Mouse (Mus musculus): ENCODE measurements around the gene Txlna. TPM values are rescaled to one million over a fixed set of nuclear protein-coding genes. Genes with fewer than 3 reads are reported as not detected.

Txlna gene
- polyA plus RNA-seq (2015; fragmentation: Nextera tagmentation; extraction: Ambion mirVana), result 82.1 and 84.4 TPM in 2 replicates

- H3K9me3 ChIP-seq (replicated peaks), result no peaks in the 10 kb centered on the region
- ATAC-seq (replicated peaks; ENCODE audit: low FRiP score), result peak; percentile 97
- H3K4me2 ChIP-seq, result peak within 1 kb of the TSS; percentile 81
- WGBS, result under 1% methylated on average over 60 of the region's 60 CpGs
- peak within 1 kb of the TSS; percentile 69 for H3K9ac ChIP-seq
- peaks cover 28% of the 10 kb centered on the region for H3K4me1 ChIP-seq
- H3K4me3 ChIP-seq (replicated peaks), result peak within 1 kb of the TSS; percentile 74
- H3K27me3 ChIP-seq, result no peaks in the 10 kb centered on the region
- H3K36me3 ChIP-seq, result peaks cover 57% of the 10 kb centered on the region
- peak within 1 kb of the TSS; percentile 97 for H3K27ac ChIP-seq
Measured at GRCm38 (mm10) chr4:129640638-129641467, at the start of gene Txlna. Gene Txlna, minus strand, starts transcription at chr4:129641065.

- Histone ChIP-seq H3K36me3 (peaks cover 92% of the 10 kb centered on the region), H3K27me3 (no peaks in the 10 kb centered on the region), H3K27ac (peak overlapping the region; percentile 79), H3K4me3 (replicated peaks) (no peak overlapping the region), H3K4me2 (peak overlapping the region; percentile 19), H3K9ac (no peak overlapping the region), H3K9me3 (replicated peaks) (no peaks in the 10 kb centered on the region), H3K4me1 (peaks cover 6% of the 10 kb centered on the region)
- 82% methylated on average over 6 of the region's 6 CpGs for WGBS
- ATAC-seq (replicated peaks; ENCODE audit: low FRiP score), result peak; percentile 52; the same call in 1 of the 2 replicates
Measured at GRCm38 (mm10) chr4:129684531-129684930, 43.7 kb upstream of the Txlna start.

- WGBS, result 71% methylated on average over 11 of the region's 11 CpGs
- no peak overlapping the region for H3K9ac ChIP-seq
- H3K36me3 ChIP-seq, result peaks cover 90% of the 10 kb centered on the region
- H3K4me1 ChIP-seq, result peaks cover 6% of the 10 kb centered on the region
- H3K4me3 ChIP-seq (replicated peaks), result no peak overlapping the region
- peak overlapping the region; percentile 19 for H3K4me2 ChIP-seq
- peak; percentile 89 for ATAC-seq (replicated peaks; ENCODE audit: low FRiP score)
- H3K27ac ChIP-seq, result peak overlapping the region; percentile 79
- no peaks in the 10 kb centered on the region for H3K27me3 ChIP-seq
- no peaks in the 10 kb centered on the region for H3K9me3 ChIP-seq (replicated peaks)
Measured at GRCm38 (mm10) chr4:129683901-129684493, 43.1 kb upstream of the Txlna start.

GRCm38 (mm10) chr4:129681837-129682236 is 41.0 kb upstream of the Txlna start:
- H3K36me3 ChIP-seq, result peaks cover 93% of the 10 kb centered on the region
- no peaks in the 10 kb centered on the region for H3K27me3 ChIP-seq
- H3K4me2 ChIP-seq, result no peak overlapping the region
- H3K4me1 ChIP-seq, result peaks cover 6% of the 10 kb centered on the region
- 90% methylated on average over 11 of the region's 11 CpGs for WGBS
- no peak overlapping the region for H3K4me3 ChIP-seq (replicated peaks)
- no peak overlapping the region for H3K9ac ChIP-seq
- peak overlapping the region; percentile 16; the same call in 1 of the 2 replicates for H3K27ac ChIP-seq
- no peak for ATAC-seq (replicated peaks; ENCODE audit: low FRiP score)
- H3K9me3 ChIP-seq (replicated peaks), result no peaks in the 10 kb centered on the region

- H3K9me3 ChIP-seq (replicated peaks), result no peaks in the 10 kb centered on the region
- H3K27me3 ChIP-seq, result no peaks in the 10 kb centered on the region
- no peak; the same call in 1 of the 2 replicates for ATAC-seq (replicated peaks; ENCODE audit: low FRiP score)
- 0 out of 2 replicates have a peak overlapping the region, but pooled peaks have one; percentile 96 for H3K9ac ChIP-seq
- peaks cover 17% of the 10 kb centered on the region for H3K4me1 ChIP-seq
- peak overlapping the region; percentile 85 for H3K4me3 ChIP-seq (replicated peaks)
- H3K36me3 ChIP-seq, result peaks cover 41% of the 10 kb centered on the region
- H3K27ac ChIP-seq, result peak overlapping the region; percentile 97
- H3K4me2 ChIP-seq, result peak overlapping the region; percentile 80
- 3% methylated on average over 10 of the region's 10 CpGs for WGBS
Measured at GRCm38 (mm10) chr4:129672878-129673449, 32.1 kb upstream of the Txlna start.

- peak; percentile 89 for ATAC-seq (replicated peaks; ENCODE audit: low FRiP score)
- Histone ChIP-seq H3K27me3 (no peaks in the 10 kb centered on the region), H3K36me3 (peaks cover 35% of the 10 kb centered on the region), H3K27ac (peak within 1 kb of the TSS; percentile 97), H3K4me3 (replicated peaks) (peak within 1 kb of the TSS; percentile 85), H3K4me2 (peak within 1 kb of the TSS; percentile 80), H3K9ac (peak within 1 kb of the TSS; percentile 96), H3K4me1 (peaks cover 17% of the 10 kb centered on the region), H3K9me3 (replicated peaks) (no peaks in the 10 kb centered on the region)
- under 1% methylated on average over 65 of the region's 65 CpGs for WGBS
Measured at GRCm38 (mm10) chr4:129672083-129672877, 31.4 kb upstream of the Txlna start, which contains the start of gene Kpna6. Gene Kpna6, minus strand, starts transcription at chr4:129672767.

GRCm38 (mm10) chr4:129671491-129672082 is 30.7 kb upstream of the Txlna start:
- peak overlapping the region; percentile 97 for H3K27ac ChIP-seq
- H3K4me3 ChIP-seq (replicated peaks), result peak overlapping the region; percentile 85
- H3K4me1 ChIP-seq, result peaks cover 17% of the 10 kb centered on the region
- no peaks in the 10 kb centered on the region for H3K9me3 ChIP-seq (replicated peaks)
- H3K4me2 ChIP-seq, result peak overlapping the region; percentile 80
- no peaks in the 10 kb centered on the region for H3K27me3 ChIP-seq
- 7% methylated on average over 12 of the region's 12 CpGs for WGBS
- 0 out of 2 replicates have a peak, but pooled peaks have one; percentile 52 for ATAC-seq (replicated peaks; ENCODE audit: low FRiP score)
- peaks cover 32% of the 10 kb centered on the region for H3K36me3 ChIP-seq
- H3K9ac ChIP-seq, result peak overlapping the region; percentile 96

GRCm38 (mm10) chr4:129662255-129662813 is 21.5 kb upstream of the Txlna start:
- Histone ChIP-seq H3K9ac (no peak overlapping the region), H3K4me2 (no peak overlapping the region), H3K4me3 (replicated peaks) (no peak overlapping the region), H3K9me3 (replicated peaks) (no peaks in the 10 kb centered on the region), H3K27ac (no peak overlapping the region), H3K36me3 (peaks cover 70% of the 10 kb centered on the region), H3K27me3 (no peaks in the 10 kb centered on the region), H3K4me1 (no peaks in the 10 kb centered on the region)
- WGBS, result 88% methylated on average over 3 of the region's 3 CpGs
- no peak for ATAC-seq (replicated peaks; ENCODE audit: low FRiP score)

- H3K27ac ChIP-seq, result no peak overlapping the region
- 83% methylated on average over 3 of the region's 3 CpGs for WGBS
- no peak overlapping the region for H3K4me3 ChIP-seq (replicated peaks)
- H3K4me2 ChIP-seq, result no peak overlapping the region
- no peaks in the 10 kb centered on the region for H3K27me3 ChIP-seq
- H3K4me1 ChIP-seq, result no peaks in the 10 kb centered on the region
- H3K9ac ChIP-seq, result no peak overlapping the region
- H3K9me3 ChIP-seq (replicated peaks), result no peaks in the 10 kb centered on the region
- H3K36me3 ChIP-seq, result peaks cover 73% of the 10 kb centered on the region
- ATAC-seq (replicated peaks; ENCODE audit: low FRiP score), result no peak
Measured at GRCm38 (mm10) chr4:129661584-129661983, 20.7 kb upstream of the Txlna start.

GRCm38 (mm10) chr4:129654770-129655169 is 13.9 kb upstream of the Txlna start:
- H3K9me3 ChIP-seq (replicated peaks), result no peaks in the 10 kb centered on the region
- H3K4me1 ChIP-seq, result no peaks in the 10 kb centered on the region
- H3K4me3 ChIP-seq (replicated peaks), result no peak overlapping the region
- no peak overlapping the region for H3K27ac ChIP-seq
- no peaks in the 10 kb centered on the region for H3K27me3 ChIP-seq
- H3K9ac ChIP-seq, result no peak overlapping the region
- no peak for ATAC-seq (replicated peaks; ENCODE audit: low FRiP score)
- H3K4me2 ChIP-seq, result no peak overlapping the region
- WGBS, result 92% methylated on average over 14 of the region's 14 CpGs
- H3K36me3 ChIP-seq, result peaks cover 95% of the 10 kb centered on the region

GRCm38 (mm10) chr4:129650359-129650758 is 9.5 kb upstream of the Txlna start:
- Histone ChIP-seq H3K36me3 (peaks cover 96% of the 10 kb centered on the region), H3K27ac (no peak overlapping the region), H3K27me3 (no peaks in the 10 kb centered on the region), H3K4me1 (no peaks in the 10 kb centered on the region), H3K9me3 (replicated peaks) (no peaks in the 10 kb centered on the region), H3K4me3 (replicated peaks) (no peak overlapping the region), H3K9ac (no peak overlapping the region), H3K4me2 (no peak overlapping the region)
- no peak for ATAC-seq (replicated peaks; ENCODE audit: low FRiP score)
- WGBS, result 92% methylated on average over 8 of the region's 8 CpGs

All from kidney, embryonic 15.5 days (tissue).